Mouse (Mus musculus): ENCODE data around the gene Tcaf3.

- no peak for TF ChIP-seq GATA1 (IDR thresholded peaks at IDR 0.05; ENCODE audit: low read length)
- no peak for TF ChIP-seq TAL1 (IDR thresholded peaks at IDR 0.05; ENCODE audit: low read length)
Measured at GRCm38 (mm10) chr6:42545451-42545885, 52.0 kb downstream of the Tcaf3 start.
